Mouse (Mus musculus) neural tube, embryonic 14.5 days (tissue): ENCODE results near the gene Pitpnm2. TPM values are rescaled to one million over a fixed set of nuclear protein-coding genes. Genes with fewer than 3 reads are reported as not detected.

Experiments
- ATAC-seq: fragments of 200-750 bp; cut with Nextera tagmentation; 2 replicates; pipeline ENCODE4 v1.8.0; 2017; ENCODE audit warnings: low read depth, mild to moderate bottlenecking, moderate TSS enrichment, moderate library complexity
- H3K27ac ChIP-seq: fragments of 300-500 bp; sonication (generic); 2 replicates; pipeline ENCODE4 v1.5.1; 2014; ENCODE audit warnings: low read depth, mild to moderate bottlenecking, control low read depth, low read length, moderate library complexity, mixed read lengths
- H3K27me3 ChIP-seq: fragments of 300-500 bp; sonication (generic); 2 replicates; pipeline ENCODE4 v1.6.1; 2014; ENCODE audit warnings: low read length; ENCODE audit not compliant: control insufficient read depth, insufficient read depth
- H3K36me3 ChIP-seq: fragments of 300-500 bp; sonication (generic); 2 replicates; pipeline ENCODE4 v1.6.1; 2014; ENCODE audit warnings: low read length, mixed read lengths; ENCODE audit not compliant: control insufficient read depth, insufficient read depth
- H3K4me1 ChIP-seq: fragments of 300-500 bp; sonication (generic); 2 replicates; pipeline ENCODE4 v1.6.1; 2014; ENCODE audit warnings: low read length; ENCODE audit not compliant: control insufficient read depth, insufficient read depth
- H3K4me2 ChIP-seq: fragments of 300-500 bp; sonication (generic); 2 replicates; pipeline ENCODE4 v1.6.1; 2014; ENCODE audit warnings: mild to moderate bottlenecking, low read depth, low read length, control low read depth
- H3K4me3 ChIP-seq: fragments of 300-500 bp; sonication (generic); 2 replicates; pipeline ENCODE4 v1.5.1; 2014; ENCODE audit warnings: low read depth, low read length, control low read depth, mixed read lengths
- H3K9ac ChIP-seq: fragments of 300-500 bp; sonication (generic); replicated peaks from 2 replicates; pipeline ENCODE4 v1.6.1; 2014; ENCODE audit warnings: low read depth, mild to moderate bottlenecking, control low read depth, low read length, mixed read lengths
- H3K9me3 ChIP-seq: fragments of 300-500 bp; sonication (generic); 2 replicates; pipeline ENCODE4 v1.6.1; 2016; ENCODE audit warnings: low read length; ENCODE audit not compliant: control insufficient read depth
- WGBS: fragments of 180-500 bp; shearing (Covaris S2); extraction: QIAGEN DNeasy Blood & Tissue Kit; methylation state at CpG from one replicate; pipeline ENCODE4 v1.1.7; 2014; 5-methylcytosine and 5-hydroxymethylcytosine counted together
- polyA plus RNA-seq: library from polyadenylated mRNA; unstranded; fragments of >200 nt; fragmentation: Nextera tagmentation; extraction: Ambion mirVana; gene quantifications from 2 replicates; pipeline ENCODE4 v1.2.1, GENCODE M21; 2014

Gene Pitpnm2
- polyA plus RNA-seq, 1 experiment from 2014 or later: 14.3 TPM

DNA sequence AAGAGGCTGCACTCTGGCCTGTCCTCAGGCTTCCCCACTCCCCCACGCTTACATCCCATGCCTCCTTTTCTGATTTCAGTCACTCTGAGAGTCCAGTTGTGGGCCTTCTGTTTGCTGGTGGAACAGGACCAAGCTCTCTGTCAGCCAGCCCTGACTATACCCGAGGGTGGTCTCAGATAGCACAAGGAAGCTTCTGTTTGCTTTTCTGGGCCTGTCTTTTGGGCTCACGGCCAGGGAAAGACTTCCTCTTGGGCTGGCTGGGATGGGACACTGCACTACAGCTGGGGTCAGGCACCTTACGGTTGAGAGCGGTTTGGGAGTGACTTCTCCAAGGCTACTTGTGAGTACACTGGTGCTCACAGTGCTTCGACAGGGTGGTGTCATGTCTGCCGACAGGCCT is 111.5 kb downstream of the Pitpnm2 start:
- Histone ChIP-seq H3K9ac (no peak overlapping the region), H3K4me3 (no peak overlapping the region), H3K4me1 (no peaks in the 10 kb centered on the region), H3K27ac (no peak overlapping the region), H3K9me3 (no peaks in the 10 kb centered on the region), H3K27me3 (no peaks in the 10 kb centered on the region), H3K4me2 (no peak overlapping the region), H3K36me3 (peaks cover 22% of the 10 kb centered on the region)
- 75% methylated on average over 7 of the region's 7 CpGs for whole genome bisulfite sequencing
- no peak for ATAC-seq

GRCm38 (mm10) chr5:124134261-124134660 is 115.3 kb downstream of the Pitpnm2 start:
- no peak overlapping the region for H3K4me3 ChIP-seq
- 83% methylated on average over 5 of the region's 5 CpGs for WGBS
- no peaks in the 10 kb centered on the region for H3K4me1 ChIP-seq
- H3K9me3 ChIP-seq: no peaks in the 10 kb centered on the region
- H3K36me3 ChIP-seq: peaks cover 37% of the 10 kb centered on the region
- H3K27me3 ChIP-seq: no peaks in the 10 kb centered on the region
- ATAC-seq: no peak
- no peak overlapping the region for H3K27ac ChIP-seq
- no peak overlapping the region for H3K4me2 ChIP-seq
- no peak overlapping the region for H3K9ac ChIP-seq

- H3K9me3 ChIP-seq: no peaks in the 10 kb centered on the region
- H3K36me3 ChIP-seq: peaks cover 52% of the 10 kb centered on the region
- H3K27ac ChIP-seq: no peak overlapping the region
- no peak overlapping the region for H3K9ac ChIP-seq
- H3K4me3 ChIP-seq: no peak overlapping the region
- no peaks in the 10 kb centered on the region for H3K27me3 ChIP-seq
- 92% methylated on average over 11 of the region's 11 CpGs for WGBS
- H3K4me1 ChIP-seq: no peaks in the 10 kb centered on the region
- ATAC-seq: no peak
- H3K4me2 ChIP-seq: no peak overlapping the region
Observed at GRCm38 (mm10) chr5:124125093-124125492, 124.5 kb downstream of the Pitpnm2 start.

GRCm38 (mm10) chr5:124122357-124122756 is 127.2 kb downstream of the Pitpnm2 start:
- H3K27ac ChIP-seq: no peak overlapping the region
- peaks cover 2% of the 10 kb centered on the region; the same call in 1 of the 2 replicates for H3K4me1 ChIP-seq
- H3K4me2 ChIP-seq: no peak overlapping the region
- no peak for ATAC-seq
- 91% methylated on average over 18 of the region's 18 CpGs for WGBS
- H3K9me3 ChIP-seq: no peaks in the 10 kb centered on the region
- H3K4me3 ChIP-seq: no peak overlapping the region
- no peak overlapping the region for H3K9ac ChIP-seq
- H3K36me3 ChIP-seq: peaks cover 61% of the 10 kb centered on the region
- H3K27me3 ChIP-seq: no peaks in the 10 kb centered on the region

DNA sequence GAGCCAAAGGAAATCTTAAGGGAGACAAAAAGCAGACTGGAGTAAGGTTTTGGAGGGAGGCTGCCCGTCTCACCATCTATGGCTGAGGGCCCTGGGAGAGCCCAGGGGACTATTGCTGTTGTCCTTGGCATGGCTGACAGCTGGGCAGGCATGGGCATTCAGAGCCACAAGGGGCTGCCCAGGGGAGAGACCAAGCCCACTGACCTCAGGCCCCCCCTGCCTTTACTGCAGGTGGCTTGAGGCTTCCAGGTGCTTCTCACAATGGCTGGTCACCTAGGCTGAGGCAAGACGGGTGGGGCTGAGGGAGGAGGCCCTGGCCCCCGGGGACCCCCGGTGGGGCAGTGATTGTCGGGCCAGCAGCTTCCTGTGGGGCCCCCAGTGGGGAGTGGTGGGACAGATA is 130.4 kb downstream of the Pitpnm2 start:
- H3K27me3 ChIP-seq: no peaks in the 10 kb centered on the region
- 83% methylated on average over 5 of the region's 5 CpGs for WGBS
- no peak overlapping the region for H3K27ac ChIP-seq
- no peak overlapping the region for H3K9ac ChIP-seq
- ATAC-seq: no peak
- no peak overlapping the region for H3K4me3 ChIP-seq
- H3K36me3 ChIP-seq: peaks cover 56% of the 10 kb centered on the region
- H3K4me2 ChIP-seq: no peak overlapping the region
- peaks cover 15% of the 10 kb centered on the region for H3K4me1 ChIP-seq
- no peaks in the 10 kb centered on the region for H3K9me3 ChIP-seq

- H3K4me3 ChIP-seq: peak within 1 kb of the TSS; percentile 62
- peaks cover 28% of the 10 kb centered on the region for H3K4me1 ChIP-seq
- peak; percentile 7; the same call in 1 of the 2 replicates for ATAC-seq
- 1% methylated on average over 64 of the region's 64 CpGs for WGBS
- H3K27ac ChIP-seq: peak within 1 kb of the TSS; percentile 76
- H3K36me3 ChIP-seq: peaks cover 32% of the 10 kb centered on the region
- no peaks in the 10 kb centered on the region for H3K9me3 ChIP-seq
- H3K4me2 ChIP-seq: peak within 1 kb of the TSS; percentile 78
- H3K9ac ChIP-seq: peak within 1 kb of the TSS; percentile 76
- H3K27me3 ChIP-seq: no peaks in the 10 kb centered on the region
Observed at GRCm38 (mm10) chr5:124115990-124116845, 133.3 kb downstream of the Pitpnm2 start, which contains the start of gene Arl6ip4. Gene Arl6ip4, plus strand, starts transcription at chr5:124116089.

- H3K9ac ChIP-seq: peak overlapping the region; percentile 76
- H3K4me1 ChIP-seq: peaks cover 29% of the 10 kb centered on the region
- no peak for ATAC-seq
- H3K4me3 ChIP-seq: peak overlapping the region; percentile 62
- H3K36me3 ChIP-seq: peaks cover 25% of the 10 kb centered on the region
- WGBS: 24% methylated on average over 7 of the region's 7 CpGs
- no peaks in the 10 kb centered on the region for H3K27me3 ChIP-seq
- peak overlapping the region; percentile 78 for H3K4me2 ChIP-seq
- H3K9me3 ChIP-seq: no peaks in the 10 kb centered on the region
- peak overlapping the region; percentile 76; the same call in 1 of the 2 replicates for H3K27ac ChIP-seq
Observed at GRCm38 (mm10) chr5:124115531-124115930, 134.0 kb downstream of the Pitpnm2 start.

DNA sequence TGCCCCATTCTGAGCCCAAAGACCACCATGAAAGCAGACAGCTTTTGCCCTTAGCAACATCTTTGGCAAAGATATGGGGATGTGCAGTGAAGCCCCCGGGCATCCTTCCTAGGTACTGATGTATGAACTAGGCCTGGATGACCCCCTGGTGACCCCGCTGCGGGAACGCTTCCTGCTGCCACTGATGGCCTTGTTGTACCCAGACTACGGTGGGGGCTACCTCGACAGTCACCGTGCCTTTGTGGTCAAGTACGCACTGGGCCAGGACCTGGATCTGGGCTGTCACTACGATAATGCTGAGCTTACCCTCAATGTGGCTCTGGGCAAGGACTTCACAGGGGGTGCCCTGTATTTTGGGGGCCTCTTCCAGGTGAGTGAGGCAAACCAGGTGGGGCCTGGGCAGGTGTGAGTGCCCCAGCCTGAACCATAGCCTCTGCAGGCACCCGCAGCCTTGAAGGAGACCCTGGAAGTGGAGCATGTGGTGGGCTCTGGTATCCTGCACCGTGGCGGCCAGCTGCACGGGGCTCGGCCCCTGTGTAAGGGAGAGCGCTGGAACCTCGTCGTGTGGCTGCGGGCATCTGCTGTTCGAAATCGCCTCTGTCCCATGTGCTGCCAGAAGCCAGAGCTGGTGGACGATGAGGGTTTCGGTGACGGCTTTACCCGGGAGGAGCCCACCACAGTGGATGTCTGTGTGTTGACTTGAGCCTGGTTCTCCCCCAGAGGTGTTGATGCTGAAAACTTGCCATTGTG is 135.1 kb downstream of the Pitpnm2 start:
- Histone ChIP-seq H3K36me3 (peaks cover 16% of the 10 kb centered on the region), H3K4me3 (no peak overlapping the region), H3K9me3 (no peaks in the 10 kb centered on the region), H3K27ac (no peak overlapping the region), H3K4me1 (peaks cover 29% of the 10 kb centered on the region), H3K4me2 (no peak overlapping the region), H3K9ac (no peak overlapping the region), H3K27me3 (no peaks in the 10 kb centered on the region)
- no peak for ATAC-seq
- 91% methylated on average over 24 of the region's 24 CpGs for WGBS

- no peaks in the 10 kb centered on the region for H3K9me3 ChIP-seq
- H3K4me2 ChIP-seq: peak overlapping the region; percentile 92
- ATAC-seq: no peak
- peak overlapping the region; percentile 86 for H3K4me3 ChIP-seq
- no peaks in the 10 kb centered on the region for H3K27me3 ChIP-seq
- H3K27ac ChIP-seq: peak overlapping the region; percentile 94
- H3K36me3 ChIP-seq: 0 out of 2 replicates have a peak, but pooled peaks cover 5% of the 10 kb centered on the region
- peaks cover 29% of the 10 kb centered on the region for H3K4me1 ChIP-seq
- peak overlapping the region; percentile 74 for H3K9ac ChIP-seq
- WGBS: 18% methylated on average over 14 of the region's 14 CpGs
Observed at GRCm38 (mm10) chr5:124113030-124113429, 136.5 kb downstream of the Pitpnm2 start.
